Mouse (Mus musculus) heart, embryonic 16.5 days (tissue): ENCODE data around the gene Setd7. TPM values are rescaled to one million over a fixed set of nuclear protein-coding genes. Genes with fewer than 3 reads are reported as not detected.
A peak's percentile ranks its signal among the peaks of the same experiment; 100 is the strongest.

ENCODE experiments used
- ATAC-seq: fragments of 200-750 bp; cut with Nextera tagmentation; replicated peaks from 2 replicates; pipeline ENCODE4 v1.8.0; 2017; ENCODE audit warnings: moderate number of reproducible peaks; ENCODE audit not compliant: insufficient read depth, low FRiP score; ENCODE audit errors: extremely low read depth
- H3K27ac ChIP-seq: fragments of 300-500 bp; sonication (generic); 2 replicates; pipeline ENCODE4 v1.5.1; 2014; ENCODE audit warnings: mild to moderate bottlenecking, low read length, control low read depth, moderate library complexity
- H3K27me3 ChIP-seq: fragments of 300-500 bp; sonication (generic); 2 replicates; pipeline ENCODE4 v1.6.1; 2014; ENCODE audit warnings: low read length, mixed read lengths; ENCODE audit not compliant: control insufficient read depth, insufficient read depth
- H3K36me3 ChIP-seq: fragments of 300-500 bp; sonication (generic); 2 replicates; pipeline ENCODE4 v1.6.1; 2014; ENCODE audit not compliant: control insufficient read depth, insufficient read depth
- H3K4me1 ChIP-seq: fragments of 300-500 bp; sonication (generic); 2 replicates; pipeline ENCODE4 v1.6.1; 2014; ENCODE audit warnings: low read length, mixed read lengths; ENCODE audit not compliant: control insufficient read depth, insufficient read depth
- H3K4me2 ChIP-seq: fragments of 300-500 bp; sonication (generic); 2 replicates; pipeline ENCODE4 v1.6.1; 2014; ENCODE audit warnings: low read depth, mild to moderate bottlenecking, control low read depth, low read length
- H3K4me3 ChIP-seq: fragments of 300-500 bp; sonication (generic); 2 replicates; pipeline ENCODE4 v1.5.1; 2014; ENCODE audit warnings: mild to moderate bottlenecking, control low read depth, low read length
- H3K9ac ChIP-seq: fragments of 300-500 bp; sonication (generic); 2 replicates; pipeline ENCODE4 v1.6.1; 2014; ENCODE audit warnings: low read length, control low read depth
- H3K9me3 ChIP-seq: fragments of 300-500 bp; sonication (generic); replicated peaks from 2 replicates; pipeline ENCODE4 v1.6.1; 2016; ENCODE audit warnings: low read length; ENCODE audit not compliant: control insufficient read depth
- WGBS: fragments of 180-500 bp; shearing (Covaris S2); extraction: QIAGEN DNeasy Blood & Tissue Kit; methylation state at CpG from one replicate; pipeline ENCODE4 v1.1.7; 2014; 5-methylcytosine and 5-hydroxymethylcytosine counted together
- polyA plus RNA-seq: library from polyadenylated mRNA; unstranded; fragments of >200 nt; fragmentation: Nextera tagmentation; extraction: Ambion mirVana; gene quantifications from 2 replicates; pipeline ENCODE4 v1.2.1, GENCODE M21; 2015

Gene Setd7
- polyA plus RNA-seq, 1 experiment from 2014 or later: 5.0 TPM

DNA sequence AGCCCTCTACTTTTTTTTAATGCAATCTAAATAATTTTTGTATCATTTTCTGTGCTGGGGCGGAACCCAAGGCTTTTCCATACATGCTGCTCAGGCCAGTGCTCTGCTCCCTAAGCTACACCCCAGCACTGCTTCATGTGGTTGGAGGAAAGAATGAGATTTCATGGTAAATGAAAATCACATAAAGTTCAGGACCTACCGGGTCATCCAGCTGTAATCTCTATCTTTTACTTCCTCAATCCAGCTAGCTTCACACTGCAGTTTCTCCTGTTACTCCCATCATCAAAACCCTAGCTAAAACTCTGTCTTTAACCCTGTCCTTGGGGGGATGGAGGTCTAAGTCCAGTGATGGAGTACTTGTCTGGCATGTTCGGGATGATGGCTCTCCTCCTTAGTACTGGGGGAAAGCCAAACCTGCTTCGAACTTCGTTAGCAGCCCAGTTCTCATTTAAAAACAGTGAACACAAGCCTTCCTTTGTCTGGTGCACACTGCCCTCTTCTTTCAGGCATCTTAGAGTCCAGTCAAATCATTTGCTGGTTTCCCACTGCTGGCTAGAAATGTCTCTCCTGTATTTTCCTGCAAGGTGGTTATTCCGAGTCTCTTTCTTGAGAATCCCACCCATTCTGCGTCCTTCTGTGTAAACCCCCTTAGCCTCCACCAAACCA, 70.5 kb downstream of the Setd7 start:
- no peaks in the 10 kb centered on the region for H3K27me3 ChIP-seq
- 82% methylated on average over 7 of the region's 7 CpGs for WGBS
- H3K4me2 ChIP-seq: no peak overlapping the region
- no peak overlapping the region for H3K27ac ChIP-seq
- no peak overlapping the region for H3K9ac ChIP-seq
- no peak for ATAC-seq
- no peak overlapping the region for H3K4me3 ChIP-seq
- H3K4me1 ChIP-seq: peaks cover 17% of the 10 kb centered on the region
- peaks cover 17% of the 10 kb centered on the region for H3K36me3 ChIP-seq
- no peaks in the 10 kb centered on the region for H3K9me3 ChIP-seq

DNA sequence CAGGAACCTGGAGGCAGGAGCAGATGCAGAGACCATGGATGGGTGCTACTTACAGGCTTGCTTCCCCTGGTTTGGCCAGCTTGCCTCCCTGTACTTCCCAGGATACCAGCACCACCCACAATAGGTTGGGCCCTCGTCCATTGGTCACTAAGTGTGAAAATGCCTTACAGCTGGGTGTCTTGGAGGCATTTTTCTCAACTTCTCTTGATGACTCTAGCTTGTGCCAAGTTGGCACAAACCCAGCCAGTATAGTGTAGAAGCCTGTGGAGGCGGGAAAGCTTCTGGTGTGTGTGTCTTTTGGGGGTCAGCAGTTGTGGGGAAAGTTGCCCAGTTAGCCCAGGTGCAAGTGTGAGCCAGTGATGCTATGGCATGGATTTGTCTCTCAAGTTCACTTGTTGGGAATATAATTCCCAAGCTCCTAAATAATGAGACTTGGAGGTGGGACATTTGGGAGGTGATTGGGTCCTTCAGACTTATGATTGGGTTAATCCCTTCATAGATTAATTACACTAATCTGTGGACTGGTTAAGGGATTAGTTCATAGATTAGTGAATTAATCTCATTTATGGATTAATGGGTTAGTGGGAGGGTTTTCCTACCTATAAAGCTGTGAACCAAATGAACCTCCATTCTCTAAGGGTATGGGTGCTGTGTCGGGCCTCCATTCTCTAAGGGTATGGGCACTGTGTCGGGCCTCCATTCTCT, 74.0 kb downstream of the Setd7 start:
- no peak overlapping the region for H3K9ac ChIP-seq
- no peak for ATAC-seq

DNA sequence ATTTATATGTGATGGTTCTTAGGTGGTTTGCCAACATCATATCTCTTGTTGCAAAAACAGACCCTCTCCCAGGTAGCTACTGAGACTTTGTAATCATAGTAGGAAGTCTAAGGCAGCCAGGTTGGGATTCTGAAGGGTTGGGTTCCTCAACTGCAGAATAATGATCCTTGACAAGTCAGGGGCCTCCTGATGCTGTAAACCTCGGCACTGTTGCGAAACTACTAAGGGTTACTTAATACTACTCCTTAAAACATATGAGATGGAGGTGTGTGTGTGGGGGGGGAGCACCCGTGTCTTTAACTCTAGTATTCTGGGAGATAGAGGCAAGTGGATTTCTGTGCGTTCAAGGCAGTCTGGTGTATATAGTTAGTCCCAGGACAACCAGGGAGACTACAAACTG, 75.3 kb downstream of the Setd7 start:
- Histone ChIP-seq H3K27ac (no peak overlapping the region), H3K4me3 (peak overlapping the region; percentile 95), H3K36me3 (peaks cover 7% of the 10 kb centered on the region; the same call in 1 of the 2 replicates), H3K9me3 (no peaks in the 10 kb centered on the region), H3K4me1 (peaks cover 16% of the 10 kb centered on the region), H3K9ac (peak overlapping the region; percentile 94), H3K27me3 (no peaks in the 10 kb centered on the region), H3K4me2 (peak overlapping the region; percentile 79)
- 66% methylated on average over 4 of the region's 4 CpGs for WGBS
- no peak for ATAC-seq

More for the DNA sequence above, 74.0 kb downstream of the Setd7 start:
- Histone ChIP-seq H3K27ac (no peak overlapping the region), H3K36me3 (peaks cover 7% of the 10 kb centered on the region; the same call in 1 of the 2 replicates), H3K4me2 (no peak overlapping the region), H3K9me3 (no peaks in the 10 kb centered on the region), H3K4me3 (no peak overlapping the region), H3K4me1 (peaks cover 16% of the 10 kb centered on the region), H3K27me3 (no peaks in the 10 kb centered on the region)
- WGBS: 82% methylated on average over 4 of the region's 4 CpGs

DNA sequence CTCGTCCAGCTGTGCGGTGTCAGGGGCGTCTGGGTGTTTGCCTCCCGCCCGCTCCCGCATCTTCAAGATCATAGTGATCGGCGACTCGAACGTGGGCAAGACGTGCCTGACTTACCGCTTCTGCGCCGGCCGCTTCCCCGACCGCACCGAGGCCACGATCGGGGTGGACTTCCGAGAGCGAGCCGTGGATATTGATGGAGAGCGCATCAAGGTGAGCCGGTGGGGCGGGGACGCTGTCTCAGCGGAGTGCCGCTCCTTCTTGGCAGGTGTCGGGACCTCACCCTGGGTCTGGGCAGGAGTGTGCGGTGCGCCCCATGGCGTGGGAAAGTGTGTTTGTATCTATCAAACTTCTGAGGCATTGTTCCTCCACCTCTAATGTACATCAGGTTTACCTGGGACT, 76.3 kb downstream of the Setd7 start:
- H3K9me3 ChIP-seq: no peaks in the 10 kb centered on the region
- H3K4me3 ChIP-seq: peak overlapping the region; percentile 95
- no peaks in the 10 kb centered on the region for H3K27me3 ChIP-seq
- peak overlapping the region; percentile 91 for H3K27ac ChIP-seq
- H3K9ac ChIP-seq: peak overlapping the region; percentile 94
- H3K4me2 ChIP-seq: peak overlapping the region; percentile 79
- under 1% methylated on average over 33 of the region's 33 CpGs for WGBS
- H3K4me1 ChIP-seq: peaks cover 16% of the 10 kb centered on the region
- H3K36me3 ChIP-seq: peaks cover 7% of the 10 kb centered on the region; the same call in 1 of the 2 replicates
- ATAC-seq: 0 out of 2 replicates have a peak, but pooled peaks have one; percentile 3

DNA sequence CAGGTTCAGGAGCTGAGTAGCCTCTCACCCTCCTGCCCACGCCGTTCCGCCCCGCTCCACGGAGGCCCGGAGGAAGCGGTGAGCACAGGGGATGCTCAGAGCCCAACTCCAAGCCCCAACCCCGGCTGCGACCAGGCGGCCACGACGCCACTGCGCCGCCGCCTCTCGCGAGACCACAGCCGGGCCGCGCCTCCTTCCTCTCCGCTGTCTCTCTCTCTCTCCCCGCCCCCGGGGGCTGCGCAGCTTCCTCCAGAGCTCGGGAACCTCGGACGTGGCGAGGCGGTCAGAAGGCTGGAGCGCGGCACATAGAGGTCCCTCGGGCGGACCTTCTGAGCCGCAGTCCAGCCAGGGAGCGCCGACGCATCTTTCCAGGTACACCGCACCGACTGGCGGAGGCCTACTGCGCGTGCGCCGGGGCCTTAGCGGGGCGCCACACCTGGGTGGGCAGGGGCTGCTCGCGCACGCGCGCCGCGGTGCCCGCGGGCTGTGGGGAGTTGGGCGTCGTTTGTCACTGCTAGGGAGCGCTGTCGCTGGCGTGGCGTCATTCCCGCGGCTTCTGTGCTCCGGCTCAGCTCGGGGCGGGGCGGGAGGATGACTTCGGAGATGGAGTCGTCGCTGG, 76.8 kb downstream of the Setd7 start, which contains the start of gene Rab33b:
TSS of gene Rab33b (plus strand) at position 180 of the 619 bp plus-strand sequence.
- peaks cover 7% of the 10 kb centered on the region; the same call in 1 of the 2 replicates for H3K36me3 ChIP-seq
- H3K4me3 ChIP-seq: peak within 1 kb of the TSS; percentile 95
- no peaks in the 10 kb centered on the region for H3K27me3 ChIP-seq
- peak; percentile 97 for ATAC-seq
- WGBS: under 1% methylated on average over 69 of the region's 70 CpGs
- peak within 1 kb of the TSS; percentile 91 for H3K27ac ChIP-seq
- no peaks in the 10 kb centered on the region for H3K9me3 ChIP-seq
- peak within 1 kb of the TSS; percentile 79 for H3K4me2 ChIP-seq
- H3K4me1 ChIP-seq: peaks cover 16% of the 10 kb centered on the region
- H3K9ac ChIP-seq: peak within 1 kb of the TSS; percentile 94

DNA sequence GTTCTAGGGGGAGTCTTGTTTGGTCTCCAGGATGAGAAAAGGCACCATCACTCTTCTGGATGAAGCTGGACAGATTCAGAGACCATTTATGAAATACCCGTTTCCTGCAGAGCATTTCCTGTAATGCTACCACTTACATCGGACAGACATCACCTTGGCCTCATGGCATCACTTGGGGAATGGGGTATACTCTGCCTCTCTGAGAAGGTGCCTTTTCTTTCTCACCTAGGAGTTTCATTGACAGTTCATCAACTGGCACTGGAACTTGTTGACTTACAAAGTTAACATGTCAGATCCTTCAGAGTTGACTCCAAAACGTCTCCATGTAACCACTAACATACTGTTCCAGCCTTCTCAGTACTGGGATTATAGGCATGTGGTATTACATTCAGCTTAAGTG, 77.9 kb downstream of the Setd7 start:
- Histone ChIP-seq H3K36me3 (0 out of 2 replicates have a peak, but pooled peaks cover 2% of the 10 kb centered on the region), H3K4me2 (peak overlapping the region; percentile 79), H3K27ac (no peak overlapping the region; the same call in 1 of the 2 replicates), H3K9ac (peak overlapping the region; percentile 94), H3K27me3 (no peaks in the 10 kb centered on the region), H3K4me1 (peaks cover 16% of the 10 kb centered on the region), H3K9me3 (no peaks in the 10 kb centered on the region), H3K4me3 (peak overlapping the region; percentile 95)
- WGBS: 60% methylated on average over 3 of the region's 3 CpGs
- ATAC-seq: no peak

DNA sequence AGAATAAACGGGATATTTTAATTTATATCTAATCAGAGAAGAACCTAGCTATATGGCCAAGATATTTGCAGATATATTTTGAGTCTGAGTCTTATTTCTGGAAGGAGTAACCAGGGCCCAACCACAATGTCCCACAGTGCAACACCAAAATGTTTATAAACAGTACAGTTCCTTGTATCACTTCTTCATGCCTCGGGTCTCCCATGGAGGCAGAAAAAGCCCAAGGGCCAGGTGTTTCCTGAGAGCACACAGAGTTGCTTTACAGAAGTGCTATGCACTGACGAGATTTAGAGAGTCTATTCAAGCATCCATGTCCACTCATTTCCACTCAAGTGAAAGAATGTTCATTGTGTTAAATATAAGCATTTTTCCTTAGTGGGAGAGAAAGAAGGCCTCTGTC, 78.8 kb downstream of the Setd7 start:
- H3K9ac ChIP-seq: no peak overlapping the region
- peaks cover 16% of the 10 kb centered on the region for H3K4me1 ChIP-seq
- H3K36me3 ChIP-seq: no peaks in the 10 kb centered on the region
- H3K9me3 ChIP-seq: no peaks in the 10 kb centered on the region
- ATAC-seq: no peak
- H3K4me2 ChIP-seq: no peak overlapping the region
- H3K4me3 ChIP-seq: no peak overlapping the region
- no peak overlapping the region for H3K27ac ChIP-seq
- H3K27me3 ChIP-seq: no peaks in the 10 kb centered on the region
- WGBS: 53% methylated on average over 3 of the region's 3 CpGs

DNA sequence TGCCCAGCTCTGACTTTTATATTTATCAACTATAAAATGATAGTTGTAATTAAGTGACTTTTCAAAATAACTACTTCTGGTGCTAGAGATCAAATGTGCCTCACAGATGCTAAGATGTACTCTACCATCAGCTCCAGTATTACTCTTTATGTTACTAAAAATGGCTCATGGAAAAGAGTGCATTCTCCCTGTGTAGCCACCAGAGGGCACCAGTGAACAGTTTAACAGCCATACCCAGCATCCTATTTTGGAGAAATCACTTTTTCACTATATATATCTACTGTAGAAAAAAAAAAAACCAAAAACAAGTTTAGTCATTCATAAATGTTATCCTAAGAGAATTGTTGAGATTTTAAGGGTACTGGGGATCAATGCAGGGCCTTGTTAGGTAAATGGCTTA, 79.6 kb downstream of the Setd7 start:
- H3K9ac ChIP-seq: no peak overlapping the region
- no peak overlapping the region for H3K27ac ChIP-seq
- no peak overlapping the region for H3K4me3 ChIP-seq
- no peak for ATAC-seq
- peaks cover 16% of the 10 kb centered on the region for H3K4me1 ChIP-seq
- H3K4me2 ChIP-seq: no peak overlapping the region
- no peaks in the 10 kb centered on the region for H3K9me3 ChIP-seq
- H3K27me3 ChIP-seq: no peaks in the 10 kb centered on the region
- H3K36me3 ChIP-seq: no peaks in the 10 kb centered on the region

DNA sequence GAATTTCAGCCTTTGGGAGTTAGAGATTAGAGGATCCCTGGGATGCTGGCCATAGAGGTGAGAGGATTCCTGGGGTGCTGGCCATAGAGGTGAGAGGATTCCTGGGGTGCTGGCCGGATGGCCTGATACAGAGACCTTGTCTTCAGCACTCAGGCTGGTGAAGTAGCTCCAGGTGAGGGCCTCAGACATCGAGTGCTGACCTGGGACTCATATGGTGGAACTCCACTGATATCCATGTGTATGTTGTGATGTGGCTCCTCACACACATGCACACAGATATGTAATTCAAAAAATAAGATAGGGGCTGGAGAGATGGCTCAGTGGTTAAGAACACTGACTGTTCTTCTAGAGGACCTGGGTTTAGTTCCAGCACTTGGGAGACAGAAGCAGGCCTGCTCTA, 80.8 kb downstream of the Setd7 start:
- Histone ChIP-seq H3K36me3 (no peaks in the 10 kb centered on the region), H3K4me2 (no peak overlapping the region), H3K9ac (no peak overlapping the region), H3K27ac (no peak overlapping the region), H3K9me3 (no peaks in the 10 kb centered on the region), H3K27me3 (no peaks in the 10 kb centered on the region), H3K4me3 (no peak overlapping the region), H3K4me1 (peaks cover 8% of the 10 kb centered on the region)
- 33% methylated on average over 2 of the region's 2 CpGs for WGBS
- ATAC-seq: no peak
